Mouse (Mus musculus): Measurements from ENCODE around the gene Sh3glb2.

- TF ChIP-seq POLR2A (IDR thresholded peaks at IDR 0.05; ENCODE audit: control insufficient read depth, low read depth, low read length), result no peak
- no peak for TF ChIP-seq CTCF (IDR thresholded peaks at IDR 0.05; ENCODE audit: control insufficient read depth, insufficient read depth, insufficient replicate concordance, low read depth, low read length)
Measured at GRCm38 (mm10) chr2:30356266-30356665, 2.9 kb downstream of the Sh3glb2 start.
